Mouse (Mus musculus) retina, postnatal 7 days (tissue): Measurements from ENCODE around the gene Zfhx3.

Experiments
- DNase-seq: peaks from one replicate; pipeline ENCODE4 v3.0.0-alpha.2; 2012; ENCODE audit warnings: low read depth, low spot score

Zfhx3 gene

DNA sequence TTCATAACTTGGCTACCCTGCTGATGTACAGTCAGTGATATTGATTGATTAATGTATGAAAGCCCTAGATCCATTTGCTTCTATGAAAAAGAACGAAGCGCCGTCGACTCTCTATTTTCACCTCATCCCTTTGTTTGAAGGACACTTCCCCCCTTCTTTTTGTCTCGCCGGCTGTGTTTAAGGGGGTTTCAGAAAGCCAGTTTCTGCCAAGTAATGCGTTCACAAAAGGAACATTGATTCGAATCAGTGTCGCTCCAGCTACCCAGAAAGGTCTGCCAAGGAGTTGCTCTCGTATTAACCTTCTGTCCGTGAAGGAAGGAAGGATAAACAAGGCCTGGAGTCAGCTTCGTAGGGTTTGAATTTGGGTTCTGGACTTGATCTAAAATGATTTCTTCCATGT is 943.4 kb downstream of the Zfhx3 start:
- no peak for DNase-seq

DNA sequence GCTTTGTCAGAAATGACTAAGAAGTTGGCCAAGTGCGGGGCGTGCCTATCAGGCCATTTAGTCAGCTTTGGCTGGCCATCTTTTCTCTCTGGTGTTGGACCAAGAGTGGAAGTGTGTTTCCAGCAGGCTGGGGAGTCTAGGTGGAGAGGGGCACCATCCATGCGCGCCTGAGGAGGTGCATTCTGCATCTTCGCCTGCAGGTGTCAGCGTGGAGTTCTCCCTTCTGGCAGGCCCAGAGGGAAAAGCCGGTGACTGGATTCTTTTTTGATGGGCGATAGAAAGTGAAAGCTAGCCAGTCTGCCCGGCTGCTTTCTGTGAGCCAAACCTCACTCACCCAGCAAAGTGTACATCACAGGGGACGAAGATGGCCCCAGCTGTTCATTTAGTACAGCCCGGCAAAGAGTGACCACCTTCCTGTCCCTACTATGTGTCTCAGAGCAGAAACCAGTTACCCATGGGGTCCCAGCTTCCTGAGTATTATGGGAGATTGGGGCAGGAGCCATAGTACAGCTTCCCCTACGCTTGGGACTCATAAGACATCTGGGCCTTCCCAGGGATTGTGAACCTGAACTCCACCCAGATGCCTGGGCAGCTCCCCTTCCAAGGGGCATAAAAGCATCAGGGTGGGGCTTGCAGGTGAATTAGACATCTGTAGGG is 944.3 kb downstream of the Zfhx3 start:
- DNase-seq: peak; percentile 40

DNA sequence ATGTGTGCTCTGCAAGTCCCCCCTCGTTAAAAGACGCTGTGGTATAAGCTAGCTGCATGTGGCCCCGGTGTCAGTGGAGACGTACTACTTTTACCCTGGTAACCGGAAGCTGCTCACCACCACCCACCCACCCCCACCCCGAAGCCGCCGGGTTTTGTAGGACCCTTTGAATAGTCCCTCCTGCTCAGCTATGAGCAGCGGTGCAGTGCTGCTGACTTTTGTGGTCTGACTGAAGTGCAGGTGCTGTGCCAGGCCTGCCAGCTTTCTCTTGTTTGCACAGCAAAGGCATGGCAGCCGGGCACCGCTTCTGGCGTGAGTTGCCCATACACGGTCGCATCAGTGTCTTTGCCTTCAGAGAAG is 944.8 kb downstream of the Zfhx3 start:
- no peak for DNase-seq

DNA sequence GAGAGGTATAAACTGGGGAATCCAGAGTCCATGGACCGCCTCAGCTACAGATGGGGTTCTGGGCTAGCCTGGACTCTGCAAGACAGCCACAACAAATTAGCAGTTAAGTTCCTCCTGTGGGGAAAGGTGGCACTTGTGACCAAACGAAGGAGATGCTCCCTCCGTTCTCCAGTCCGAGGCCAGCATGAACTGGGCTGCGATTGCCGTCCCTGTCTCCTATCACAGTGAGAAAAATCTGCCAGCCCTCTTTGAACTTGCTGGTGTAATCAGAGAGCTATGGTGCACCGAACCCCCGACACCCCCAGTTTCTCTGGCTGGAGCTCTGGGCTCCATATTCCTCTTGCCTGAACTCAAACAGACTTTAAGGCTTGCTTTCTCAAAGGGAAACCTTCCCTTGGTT is 945.4 kb downstream of the Zfhx3 start:
- DNase-seq: no peak

DNA sequence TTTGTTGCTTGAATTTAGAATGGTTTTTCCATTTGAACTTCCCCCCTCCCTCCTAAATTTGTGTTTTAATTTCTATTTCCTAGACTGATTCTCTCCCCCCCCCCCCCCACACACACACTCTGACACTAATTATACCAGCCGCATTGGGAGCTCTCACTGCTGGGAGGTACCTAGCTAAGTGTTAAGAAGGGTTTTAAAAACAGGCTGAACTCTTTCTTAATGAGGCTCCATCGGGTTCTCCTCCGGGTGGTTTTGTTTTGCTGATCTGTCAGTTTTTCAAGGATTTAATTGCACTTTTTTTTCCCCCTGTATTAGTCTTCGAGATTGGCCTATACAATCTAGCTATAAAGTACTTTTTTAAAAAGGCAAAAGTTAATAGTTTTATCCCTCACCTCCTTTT is 946.5 kb downstream of the Zfhx3 start:
- DNase-seq: no peak

DNA sequence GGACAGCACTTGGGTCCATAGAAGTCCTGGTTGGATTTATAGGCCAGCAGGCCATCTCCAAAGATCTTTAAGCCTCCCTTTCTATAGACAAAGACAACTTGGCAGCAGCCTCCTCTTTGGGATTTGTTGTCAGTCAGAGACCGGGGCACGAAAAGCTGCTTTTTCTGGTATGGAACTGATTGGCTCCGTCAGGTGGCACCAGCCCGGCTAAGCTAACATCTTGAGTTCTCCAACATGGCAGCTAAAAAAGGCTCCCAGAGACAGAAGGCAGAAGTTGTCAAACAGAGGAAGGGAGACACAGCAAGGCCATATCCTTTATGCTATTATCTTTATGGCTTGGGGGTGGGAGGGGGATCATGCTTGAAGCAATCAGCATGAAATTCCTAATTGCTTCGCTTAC is 947.0 kb downstream of the Zfhx3 start:
- DNase-seq: no peak

DNA sequence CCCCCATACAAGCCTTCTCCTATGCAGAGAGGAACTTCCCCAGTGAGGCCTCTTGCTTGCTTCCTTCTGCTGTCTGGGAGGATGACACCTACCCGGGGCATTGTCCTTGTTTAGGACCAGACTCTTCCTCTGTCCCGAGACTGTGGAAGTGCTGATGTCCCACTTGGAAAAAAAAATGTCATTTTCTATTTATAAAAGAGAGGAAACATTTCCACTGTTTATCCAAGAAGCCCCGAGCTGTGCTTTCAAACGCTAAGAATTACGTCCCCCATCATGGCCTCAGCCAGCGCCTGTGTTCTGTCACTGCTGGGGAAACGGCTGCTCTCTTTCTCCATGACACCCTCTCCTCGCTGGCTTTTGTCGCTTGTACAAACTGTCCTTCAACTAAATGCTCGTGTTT is 951.8 kb downstream of the Zfhx3 start:
- DNase-seq: no peak

DNA sequence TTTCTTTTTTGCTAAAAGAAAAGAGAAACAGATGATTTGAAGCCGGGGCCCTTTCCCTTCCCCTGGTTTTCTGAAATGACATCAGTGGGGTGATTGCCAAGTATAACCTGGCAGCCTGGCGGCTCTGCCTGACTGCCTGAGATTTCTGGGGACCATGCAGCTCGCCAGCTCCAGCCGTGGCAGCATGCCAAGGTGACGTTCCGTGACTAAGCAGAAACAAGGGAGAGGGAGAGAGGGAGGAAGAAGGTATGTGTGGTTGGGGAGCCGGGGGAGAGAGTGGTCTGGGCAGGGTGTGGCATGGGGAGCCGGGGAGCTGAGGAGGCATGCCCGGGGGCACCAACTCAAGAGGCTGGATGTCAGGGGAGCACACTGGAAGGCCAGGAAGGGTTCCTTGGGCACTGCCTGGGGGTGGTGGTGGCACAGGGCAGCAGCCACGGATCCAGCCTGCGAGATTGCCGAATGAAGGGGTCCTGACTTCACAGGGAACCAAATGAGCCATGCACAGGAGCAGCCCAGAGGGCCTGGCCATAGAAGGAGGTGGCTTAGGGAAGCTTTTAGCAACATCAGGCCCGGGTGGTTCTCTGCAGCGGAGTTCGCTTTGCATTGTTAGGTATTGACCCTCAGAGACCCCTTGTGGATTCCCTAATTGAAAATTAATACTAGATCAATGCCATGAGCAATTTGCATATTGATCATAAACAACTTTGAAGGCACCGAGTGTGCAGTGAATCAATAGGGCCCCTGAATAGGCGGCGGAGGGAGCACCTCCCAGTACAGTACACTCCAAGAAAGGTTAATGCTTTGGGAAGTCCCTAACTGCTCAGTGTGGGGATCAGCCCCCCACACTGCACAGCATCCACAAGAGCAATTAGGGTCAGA is 954.3 kb downstream of the Zfhx3 start:
- DNase-seq: peak; percentile 46

DNA sequence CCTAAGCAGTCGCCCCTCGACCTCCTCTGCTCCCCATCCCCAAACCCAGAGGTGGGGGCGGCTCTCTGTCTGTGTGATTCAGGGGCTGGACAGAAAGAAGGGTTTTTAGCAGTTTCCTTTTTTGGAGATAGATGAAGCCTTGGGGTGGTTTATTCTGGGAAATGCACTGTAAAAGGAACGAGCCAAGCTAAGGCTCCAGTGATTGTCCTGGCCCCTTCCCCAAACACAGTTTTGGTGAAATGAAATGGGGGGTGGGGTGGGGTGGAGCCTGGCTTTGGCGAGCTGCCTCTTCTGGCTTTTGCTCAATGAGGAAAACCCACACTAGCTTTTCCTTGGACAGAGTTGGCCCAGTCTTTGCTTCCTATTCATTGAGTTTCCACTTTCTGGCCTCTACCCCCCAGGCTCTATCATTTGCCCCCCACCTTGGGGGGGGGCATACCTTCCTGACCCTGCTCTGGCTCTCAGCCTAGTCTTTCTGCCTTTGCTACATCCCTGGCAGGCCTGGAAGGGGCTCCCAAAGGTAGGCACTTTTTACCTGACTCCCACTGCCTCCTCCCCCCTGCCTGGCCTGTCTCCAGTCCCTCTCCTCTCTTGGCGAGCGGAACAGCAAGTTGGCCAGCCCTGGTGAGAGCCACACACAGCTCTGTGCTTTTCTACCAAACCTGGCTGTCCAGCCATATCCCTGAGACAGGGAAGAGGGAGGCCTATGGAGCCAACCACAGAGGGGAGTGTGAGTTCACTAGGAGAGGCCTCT is 955.1 kb downstream of the Zfhx3 start:
- no peak for DNase-seq

DNA sequence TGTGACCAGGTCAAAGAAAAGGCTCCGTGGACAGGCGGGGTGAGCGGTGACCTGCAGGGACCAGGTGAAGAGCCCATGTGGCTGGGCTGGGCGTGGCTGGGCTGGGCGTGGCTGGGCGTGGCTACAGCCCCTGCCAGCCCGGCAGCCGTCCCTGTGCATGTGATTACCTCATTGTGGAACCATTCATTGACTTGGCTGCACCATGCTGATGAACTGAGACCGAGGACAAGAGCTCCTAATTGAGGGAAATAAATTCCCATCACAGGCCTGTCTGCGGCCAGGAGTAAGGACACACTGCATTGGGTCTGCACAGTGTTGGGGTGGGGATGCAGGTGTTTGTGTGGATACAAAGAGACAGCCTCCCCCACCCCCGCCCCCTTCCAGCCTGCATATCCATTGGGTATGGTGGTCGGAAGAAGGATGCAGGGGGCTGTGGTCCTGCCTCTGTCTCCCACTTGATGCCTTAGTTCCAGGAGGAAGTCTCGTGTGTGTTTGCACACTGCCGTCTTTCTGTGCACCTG is 956.9 kb downstream of the Zfhx3 start:
- no peak for DNase-seq

DNA sequence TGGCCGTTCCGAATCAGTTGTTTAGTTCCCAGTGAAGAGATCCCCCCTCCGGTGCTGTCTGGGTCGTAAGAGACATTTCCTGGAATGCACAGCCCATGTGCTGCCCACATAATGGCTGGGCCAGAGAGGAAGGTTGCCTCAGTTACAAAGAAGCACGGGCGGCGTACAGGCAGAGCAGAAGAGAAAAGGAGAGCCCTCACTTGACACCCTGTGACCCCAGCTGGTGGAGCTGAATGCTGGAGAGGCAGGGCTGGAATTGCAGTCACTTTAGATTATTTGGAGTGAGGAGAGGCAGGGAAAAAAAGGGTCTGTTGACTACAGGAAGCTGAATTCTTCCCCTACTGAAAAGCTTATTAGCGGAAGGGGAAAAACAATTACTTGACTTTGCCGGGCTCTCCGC is 958.1 kb downstream of the Zfhx3 start:
- DNase-seq: no peak

DNA sequence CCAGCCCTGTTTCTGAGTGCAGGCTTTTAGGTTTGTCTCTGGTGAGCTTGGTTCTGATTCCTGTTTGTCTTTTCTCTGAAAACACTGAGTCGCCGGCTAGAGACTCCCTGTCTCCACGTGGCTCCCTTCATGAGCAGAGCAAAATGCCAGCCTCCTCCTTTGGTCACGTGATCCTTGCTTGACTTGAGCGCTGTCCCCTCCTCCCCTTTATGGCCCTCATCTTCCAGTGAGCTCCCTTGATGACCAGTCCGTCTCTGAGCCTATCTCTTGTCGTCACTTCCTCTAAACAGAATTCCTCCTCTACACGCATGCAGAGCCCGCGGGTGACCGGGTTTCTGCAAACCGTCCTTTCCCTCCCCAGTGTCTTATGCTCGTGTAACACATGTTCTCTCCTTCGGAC is 958.8 kb downstream of the Zfhx3 start:
- no peak for DNase-seq

DNA sequence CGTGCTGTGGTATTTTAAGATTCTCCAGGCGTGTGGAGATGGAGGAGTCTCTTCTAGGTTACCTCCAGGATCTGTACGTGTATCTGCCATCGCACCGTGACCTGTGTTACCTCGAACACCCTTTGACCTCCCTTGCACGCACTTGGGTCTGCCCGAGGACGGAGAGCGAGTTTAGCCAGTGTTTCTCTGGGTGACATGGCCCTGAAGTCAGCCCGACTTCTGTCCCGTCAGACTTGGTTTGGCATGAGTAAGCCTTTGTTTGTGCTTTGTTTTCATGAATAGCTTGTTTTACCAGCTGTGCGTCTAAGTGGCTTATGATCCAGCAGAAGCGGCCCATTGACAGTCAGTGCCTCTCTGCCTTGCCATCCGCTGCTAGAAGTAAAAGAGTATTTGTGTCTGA is 961.1 kb downstream of the Zfhx3 start:
- no peak for DNase-seq

DNA sequence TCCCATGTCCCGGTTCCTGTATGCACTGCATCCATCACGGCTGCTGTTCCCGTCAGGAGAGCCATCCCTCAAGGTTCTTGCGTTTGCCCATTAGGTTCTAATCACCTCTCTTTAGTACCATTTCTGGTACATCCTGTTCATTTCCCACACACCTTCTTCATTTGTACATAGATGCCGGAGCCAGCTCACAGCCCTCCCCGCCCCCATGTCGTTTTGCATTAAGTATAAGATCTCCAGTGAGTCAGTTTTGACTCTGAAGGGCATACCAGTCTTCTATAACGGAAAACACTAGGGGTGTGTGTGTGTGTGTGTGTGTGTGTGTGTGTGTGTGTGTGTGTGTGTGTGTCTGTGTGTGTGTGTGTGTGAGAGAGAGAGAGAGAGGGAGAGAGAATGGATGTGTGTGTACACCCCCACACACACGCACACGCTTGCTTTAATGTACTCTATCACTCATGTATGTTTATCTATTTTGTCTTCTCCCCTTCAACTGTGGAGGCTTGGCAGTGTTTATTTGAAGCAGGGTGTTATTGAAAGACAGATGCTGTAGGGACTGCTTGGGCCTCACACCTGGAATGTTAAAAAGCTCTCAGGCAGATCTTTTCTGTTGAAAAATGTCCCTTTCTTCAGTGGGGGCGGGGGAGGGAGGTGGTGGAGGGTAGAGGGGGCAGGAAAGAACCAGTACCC is 962.0 kb downstream of the Zfhx3 start:
- no peak for DNase-seq

DNA sequence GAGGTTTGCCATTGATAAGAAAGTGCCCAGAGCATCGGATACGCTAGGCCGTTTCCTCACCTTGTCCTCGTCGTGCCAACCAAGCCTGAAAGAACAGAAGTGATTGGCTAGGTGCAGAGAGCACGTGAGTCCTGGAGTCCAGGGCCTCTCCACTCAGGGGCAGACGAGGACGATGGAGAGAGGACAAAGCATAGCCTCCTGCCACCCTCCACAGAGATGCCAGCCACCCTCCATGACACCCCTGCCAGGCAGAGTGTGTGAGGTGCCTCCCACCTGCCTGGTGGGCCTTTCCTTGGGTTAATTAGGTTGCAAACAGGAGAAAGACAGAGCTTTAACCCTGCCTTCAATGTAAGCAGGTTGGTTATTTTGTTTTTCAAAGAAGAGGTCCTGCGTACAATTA is 965.6 kb downstream of the Zfhx3 start:
- no peak for DNase-seq

DNA sequence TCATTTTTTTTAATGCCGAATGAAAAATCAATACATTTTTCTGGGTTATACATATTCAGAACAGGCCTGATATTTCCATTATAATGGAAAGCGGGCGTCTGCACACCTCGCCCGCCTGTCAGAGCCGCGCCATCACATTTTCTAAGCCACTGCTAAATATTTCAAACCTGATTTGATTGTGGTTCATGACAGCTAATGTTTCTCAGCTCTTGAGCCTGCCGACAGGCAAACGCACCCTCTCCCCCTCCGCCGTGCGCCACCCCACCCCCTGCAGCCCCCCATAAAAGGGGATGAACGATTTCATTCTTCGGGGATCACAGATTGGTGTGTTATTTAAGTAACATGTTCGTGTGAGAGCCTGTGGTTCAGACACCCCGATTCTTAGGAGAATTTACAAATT is 966.1 kb downstream of the Zfhx3 start:
- DNase-seq: no peak

DNA sequence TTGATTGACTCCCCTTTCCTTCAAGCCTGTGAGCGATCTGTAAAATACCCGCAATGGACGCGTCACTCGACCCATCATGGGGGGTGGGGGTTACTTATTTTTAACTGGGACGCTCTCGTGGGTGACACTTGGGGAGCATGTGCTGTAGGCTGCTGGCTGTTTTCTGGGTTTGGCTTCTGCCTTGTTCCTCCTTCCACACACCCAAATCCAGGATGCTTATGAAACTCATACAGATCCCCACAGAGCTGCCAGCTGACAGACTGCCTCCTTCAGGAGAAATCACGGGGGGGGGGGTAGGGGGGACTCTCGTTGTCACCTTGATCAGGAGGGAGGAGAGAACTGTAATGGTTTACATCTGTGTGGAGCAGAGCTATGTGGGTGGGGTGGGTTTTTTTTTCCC is 966.6 kb downstream of the Zfhx3 start:
- no peak for DNase-seq

DNA sequence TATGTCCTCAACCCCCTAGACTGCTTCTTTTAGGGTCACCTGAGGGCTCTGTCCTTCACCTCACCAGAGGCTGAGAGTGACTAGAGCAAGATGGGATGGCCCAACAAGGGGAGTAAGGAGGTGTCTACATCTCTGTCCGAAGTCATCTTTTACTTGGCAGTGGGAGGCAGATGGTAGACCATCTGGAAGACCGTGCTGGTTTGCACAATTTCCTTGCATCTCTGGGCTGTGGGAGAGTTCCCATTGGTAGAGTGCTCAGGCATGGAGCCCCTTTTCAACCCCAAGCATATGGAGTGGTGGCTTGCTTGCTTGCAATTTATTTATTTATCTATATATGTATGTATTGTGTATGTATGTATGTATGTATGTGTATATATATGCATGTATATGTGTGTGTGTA is 967.0 kb downstream of the Zfhx3 start:
- DNase-seq: no peak

DNA sequence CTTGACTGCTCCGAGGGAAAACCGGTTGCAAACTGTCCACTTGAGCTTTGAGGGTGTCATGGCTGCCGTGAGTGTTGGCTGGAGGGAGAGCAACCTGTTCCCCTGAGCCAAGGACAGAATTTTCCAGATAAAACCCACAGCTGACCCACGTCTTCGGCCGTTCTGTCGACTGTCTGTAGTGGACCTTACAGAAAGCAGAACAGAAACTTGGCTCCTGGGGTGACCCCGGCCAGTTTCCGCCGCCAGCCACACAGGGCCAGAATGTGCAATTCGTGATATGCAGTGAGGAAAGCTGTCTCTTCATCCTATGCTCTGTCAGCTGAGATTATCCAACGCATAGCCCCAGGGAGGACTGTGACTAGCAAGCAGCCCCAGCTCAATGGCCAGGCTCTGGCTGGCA is 968.4 kb downstream of the Zfhx3 start:
- no peak for DNase-seq

DNA sequence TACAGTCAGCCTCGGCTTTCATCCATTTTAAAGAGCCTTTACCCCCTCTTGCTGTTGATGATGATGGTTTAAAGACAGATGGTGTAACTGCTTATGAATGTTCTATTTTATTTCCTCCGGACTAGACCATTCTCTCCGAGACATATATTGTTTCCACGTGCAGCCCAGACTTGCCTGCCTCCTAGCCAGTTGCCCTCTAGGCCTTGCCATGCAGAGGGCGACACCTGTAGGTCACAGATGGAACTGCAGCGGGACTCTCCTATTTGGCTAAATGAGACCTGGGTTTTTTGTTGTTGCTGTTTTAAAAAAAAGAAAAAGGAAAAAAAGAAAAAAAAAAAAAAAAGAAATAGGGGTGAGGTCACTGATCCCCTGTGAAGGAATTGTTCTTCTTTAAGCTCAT is 969.1 kb downstream of the Zfhx3 start:
- peak; percentile 61 for DNase-seq

DNA sequence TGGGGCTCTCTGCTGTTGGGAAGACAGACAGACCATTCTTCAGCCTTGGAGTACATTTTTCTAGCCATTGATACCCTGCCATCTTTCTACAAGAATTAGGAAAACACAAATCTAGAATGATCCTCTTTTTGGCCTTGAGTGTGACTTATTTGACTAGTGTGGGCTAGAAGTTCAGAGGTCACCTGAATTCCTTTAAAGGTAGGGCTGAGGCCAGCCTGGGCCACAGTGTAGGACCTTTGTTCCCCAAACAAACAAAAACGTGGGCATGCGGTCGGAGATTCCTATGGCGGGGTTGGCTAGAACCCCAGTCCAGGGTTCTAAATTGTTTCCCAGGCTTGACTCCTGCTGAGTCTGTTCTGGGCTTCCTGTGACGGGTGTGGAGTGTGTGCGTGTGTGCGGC is 970.6 kb downstream of the Zfhx3 start:
- DNase-seq: no peak

DNA sequence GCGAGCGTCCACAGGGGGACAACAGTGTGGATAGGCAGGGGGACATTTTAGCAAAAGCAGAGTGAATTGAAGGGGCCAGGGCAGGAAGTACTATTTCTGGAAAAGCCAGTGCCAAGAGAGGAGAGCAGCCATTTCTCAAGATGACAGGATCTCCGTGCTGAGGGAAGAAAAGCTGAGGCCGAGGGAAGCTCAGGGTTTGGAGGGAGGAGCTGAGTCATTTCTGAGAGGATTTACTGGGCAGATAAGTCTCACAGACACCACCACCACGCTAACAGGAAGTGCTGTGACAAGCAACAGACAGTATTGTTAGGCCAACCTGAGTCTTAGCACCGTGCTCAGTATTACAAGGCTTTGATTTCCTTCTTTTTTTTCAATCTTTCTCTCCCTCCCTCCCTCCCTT is 973.0 kb downstream of the Zfhx3 start:
- DNase-seq: peak; percentile 14
